Mouse (Mus musculus) intestine, embryonic 16.5 days (tissue): ENCODE measurements at regions not wholly inside any gene's neighbourhood (a gene's known extent, or its start where the extent isn't known, plus 50 kb on each side); places are given as distances from the start of the nearest gene placed in this dataset.

Source experiments
- ATAC-seq: fragments of 200-750 bp; cut with Nextera tagmentation; 2 replicates; pipeline ENCODE4 v1.8.0; 2017; ENCODE audit warnings: moderate TSS enrichment, moderate library complexity
- H3K27ac ChIP-seq: fragments of 300-500 bp; sonication (generic); 2 replicates; pipeline ENCODE4 v1.5.1; 2014; ENCODE audit warnings: mild to moderate bottlenecking, low read length
- H3K27me3 ChIP-seq: fragments of 300-500 bp; sonication (generic); replicated peaks from 2 replicates; pipeline ENCODE4 v1.6.1; 2014; ENCODE audit warnings: low read length, control low read depth, mixed read lengths; ENCODE audit not compliant: control insufficient read depth, insufficient read depth
- H3K36me3 ChIP-seq: fragments of 300-500 bp; sonication (generic); 2 replicates; pipeline ENCODE4 v1.6.1; 2014; ENCODE audit warnings: low read length, control low read depth; ENCODE audit not compliant: control insufficient read depth, insufficient read depth
- H3K4me1 ChIP-seq: fragments of 300-500 bp; sonication (generic); 2 replicates; pipeline ENCODE4 v1.6.1; 2014; ENCODE audit warnings: low read length, control low read depth, mixed read lengths; ENCODE audit not compliant: control insufficient read depth, insufficient read depth
- H3K4me2 ChIP-seq: fragments of 300-500 bp; sonication (generic); 2 replicates; pipeline ENCODE4 v1.6.1; 2014; ENCODE audit warnings: low read depth, low read length, control low read depth
- H3K4me3 ChIP-seq: fragments of 300-500 bp; sonication (generic); 2 replicates; pipeline ENCODE4 v1.5.1; 2014; ENCODE audit warnings: mild to moderate bottlenecking, low read length
- H3K9ac ChIP-seq: fragments of 300-500 bp; sonication (generic); 2 replicates; pipeline ENCODE4 v1.6.1; 2014; ENCODE audit warnings: low read depth, low read length
- H3K9me3 ChIP-seq: fragments of 300-500 bp; sonication (generic); 2 replicates; pipeline ENCODE4 v1.6.1; 2016; ENCODE audit warnings: low read length, control low read depth; ENCODE audit not compliant: control insufficient read depth
- WGBS: fragments of 180-500 bp; shearing (Covaris S2); extraction: QIAGEN DNeasy Blood & Tissue Kit; methylation state at CpG from one replicate; pipeline ENCODE4 v1.1.7; 2014; 5-methylcytosine and 5-hydroxymethylcytosine counted together

GRCm38 (mm10) chr11:28670765-28671164 lies 86.6 kb upstream of the Ccdc85a start:
- no peak overlapping the region for H3K27ac ChIP-seq
- H3K9me3 ChIP-seq, result no peaks in the 10 kb centered on the region
- no peak overlapping the region for H3K9ac ChIP-seq
- H3K4me2 ChIP-seq, result no peak overlapping the region
- no peaks in the 10 kb centered on the region for H3K27me3 ChIP-seq
- H3K4me1 ChIP-seq, result no peaks in the 10 kb centered on the region
- no peaks in the 10 kb centered on the region for H3K36me3 ChIP-seq
- ATAC-seq, result no peak
- no peak overlapping the region for H3K4me3 ChIP-seq

- Histone ChIP-seq H3K4me2 (no peak overlapping the region), H3K27me3 (no peaks in the 10 kb centered on the region), H3K9ac (no peak overlapping the region), H3K9me3 (no peaks in the 10 kb centered on the region), H3K4me1 (no peaks in the 10 kb centered on the region), H3K27ac (no peak overlapping the region), H3K36me3 (no peaks in the 10 kb centered on the region), H3K4me3 (no peak overlapping the region)
- no peak for ATAC-seq
- WGBS, result 32% methylated on average over 4 of the region's 4 CpGs
Measured at GRCm38 (mm10) chr11:28669359-28669758, 85.2 kb upstream of the Ccdc85a start.

GRCm38 (mm10) chr11:28660377-28660776 lies 76.3 kb upstream of the Ccdc85a start:
- Histone ChIP-seq H3K27ac (no peak overlapping the region), H3K9ac (no peak overlapping the region), H3K4me1 (no peaks in the 10 kb centered on the region), H3K4me2 (no peak overlapping the region), H3K36me3 (no peaks in the 10 kb centered on the region), H3K4me3 (no peak overlapping the region), H3K27me3 (no peaks in the 10 kb centered on the region), H3K9me3 (no peaks in the 10 kb centered on the region)
- WGBS, result 68% methylated on average over 4 of the region's 4 CpGs
- no peak for ATAC-seq

- Histone ChIP-seq H3K4me3 (no peak overlapping the region), H3K27ac (no peak overlapping the region), H3K9ac (no peak overlapping the region), H3K9me3 (no peaks in the 10 kb centered on the region), H3K4me2 (no peak overlapping the region), H3K36me3 (no peaks in the 10 kb centered on the region), H3K27me3 (no peaks in the 10 kb centered on the region), H3K4me1 (no peaks in the 10 kb centered on the region)
- WGBS, result 80% methylated on average over 12 of the region's 12 CpGs
- ATAC-seq, result no peak
Measured at GRCm38 (mm10) chr11:28655169-28655846, 71.2 kb upstream of the Ccdc85a start.

- H3K27ac ChIP-seq, result no peak overlapping the region
- no peaks in the 10 kb centered on the region for H3K9me3 ChIP-seq
- no peak overlapping the region for H3K4me3 ChIP-seq
- ATAC-seq, result no peak
- 65% methylated on average over 7 of the region's 7 CpGs for WGBS
- no peaks in the 10 kb centered on the region for H3K27me3 ChIP-seq
- no peak overlapping the region for H3K4me2 ChIP-seq
- no peaks in the 10 kb centered on the region for H3K36me3 ChIP-seq
- no peaks in the 10 kb centered on the region for H3K4me1 ChIP-seq
- H3K9ac ChIP-seq, result no peak overlapping the region
Measured at GRCm38 (mm10) chr11:28649446-28649845, 65.3 kb upstream of the Ccdc85a start.

- no peak overlapping the region for H3K4me3 ChIP-seq
- H3K36me3 ChIP-seq, result no peaks in the 10 kb centered on the region
- H3K4me2 ChIP-seq, result no peak overlapping the region
- H3K9me3 ChIP-seq, result no peaks in the 10 kb centered on the region
- H3K27me3 ChIP-seq, result no peaks in the 10 kb centered on the region
- H3K4me1 ChIP-seq, result no peaks in the 10 kb centered on the region
- no peak overlapping the region for H3K27ac ChIP-seq
- H3K9ac ChIP-seq, result no peak overlapping the region
- 44% methylated on average over 3 of the region's 3 CpGs for WGBS
- no peak for ATAC-seq
Measured at GRCm38 (mm10) chr11:28648916-28649315, 64.8 kb upstream of the Ccdc85a start.

- Histone ChIP-seq H3K4me3 (no peak overlapping the region), H3K27ac (no peak overlapping the region), H3K9ac (no peak overlapping the region), H3K4me2 (no peak overlapping the region), H3K36me3 (no peaks in the 10 kb centered on the region), H3K9me3 (no peaks in the 10 kb centered on the region), H3K4me1 (no peaks in the 10 kb centered on the region), H3K27me3 (no peaks in the 10 kb centered on the region)
- WGBS, result 95% methylated on average over 1 of the region's 1 CpGs
- ATAC-seq, result no peak
Measured at GRCm38 (mm10) chr11:28639081-28639480, 55.0 kb upstream of the Ccdc85a start.

- ATAC-seq, result no peak
- no peaks in the 10 kb centered on the region for H3K27me3 ChIP-seq
- 53% methylated on average over 3 of the region's 3 CpGs for WGBS
Measured at GRCm38 (mm10) chr11:28636752-28637151, 52.6 kb upstream of the Ccdc85a start.

More at GRCm38 (mm10) chr11:28636752-28637151, 52.6 kb upstream of the Ccdc85a start:
- Histone ChIP-seq H3K4me1 (no peaks in the 10 kb centered on the region), H3K27ac (no peak overlapping the region), H3K4me3 (no peak overlapping the region), H3K9me3 (no peaks in the 10 kb centered on the region), H3K4me2 (no peak overlapping the region), H3K36me3 (no peaks in the 10 kb centered on the region), H3K9ac (no peak overlapping the region)
